Mouse (Mus musculus) midbrain, embryonic 11.5 days (tissue): ENCODE results near the gene Ubash3a. TPM values are rescaled to one million over a fixed set of nuclear protein-coding genes. Genes with fewer than 3 reads are reported as not detected.

Experiments
- ATAC-seq: fragments of 200-750 bp; cut with Nextera tagmentation; 2 replicates; pipeline ENCODE4 v1.8.0; 2017; ENCODE audit warnings: moderate TSS enrichment, moderate library complexity; ENCODE audit not compliant: low FRiP score
- DNase-seq: peaks from one replicate; pipeline ENCODE4 v3.0.0; 2015; ENCODE audit warnings: low spot score; ENCODE audit errors: missing footprints
- H3K27ac ChIP-seq: fragments of 300-500 bp; sonication (generic); 2 replicates; pipeline ENCODE4 v1.5.1; 2014; ENCODE audit warnings: low read depth, low read length
- H3K27me3 ChIP-seq: fragments of 300-500 bp; sonication (generic); 2 replicates; pipeline ENCODE4 v1.6.1; 2014; ENCODE audit warnings: mild to moderate bottlenecking, low read length, moderate library complexity, mixed read lengths; ENCODE audit not compliant: control insufficient read depth, insufficient read depth
- H3K36me3 ChIP-seq: fragments of 300-500 bp; sonication (generic); 2 replicates; pipeline ENCODE4 v1.6.1; 2014; ENCODE audit warnings: mild to moderate bottlenecking, low read length, moderate library complexity, mixed read lengths; ENCODE audit not compliant: control insufficient read depth, insufficient read depth
- H3K4me1 ChIP-seq: fragments of 300-500 bp; sonication (generic); 2 replicates; pipeline ENCODE4 v1.6.1; 2014; ENCODE audit warnings: low read length; ENCODE audit not compliant: control insufficient read depth, insufficient read depth
- H3K4me2 ChIP-seq: fragments of 300-500 bp; sonication (generic); 2 replicates; pipeline ENCODE4 v1.6.1; 2014; ENCODE audit warnings: mild to moderate bottlenecking, moderate library complexity
- H3K4me3 ChIP-seq: fragments of 300-500 bp; sonication (generic); 2 replicates; pipeline ENCODE4 v1.5.1; 2014; ENCODE audit warnings: low read depth, low read length
- H3K9ac ChIP-seq: fragments of 300-500 bp; sonication (generic); 2 replicates; pipeline ENCODE4 v1.6.1; 2014; ENCODE audit warnings: low read length
- H3K9me3 ChIP-seq: fragments of 300-500 bp; sonication (generic); 2 replicates; pipeline ENCODE4 v1.6.1; 2016; ENCODE audit warnings: low read length; ENCODE audit not compliant: control insufficient read depth
- WGBS: fragments of 180-500 bp; shearing (Covaris S2); extraction: QIAGEN DNeasy Blood & Tissue Kit; methylation state at CpG from one replicate; pipeline ENCODE4 v1.1.7; 2014; 5-methylcytosine and 5-hydroxymethylcytosine counted together
- polyA plus RNA-seq: library from polyadenylated mRNA; unstranded; fragments of >200 nt; fragmentation: Nextera tagmentation; extraction: Ambion mirVana; gene quantifications from 2 replicates; pipeline ENCODE4 v1.2.1, GENCODE M21; 2014

The Ubash3a gene
- polyA plus RNA-seq, 1 experiment from 2014 or later: not detected

DNA sequence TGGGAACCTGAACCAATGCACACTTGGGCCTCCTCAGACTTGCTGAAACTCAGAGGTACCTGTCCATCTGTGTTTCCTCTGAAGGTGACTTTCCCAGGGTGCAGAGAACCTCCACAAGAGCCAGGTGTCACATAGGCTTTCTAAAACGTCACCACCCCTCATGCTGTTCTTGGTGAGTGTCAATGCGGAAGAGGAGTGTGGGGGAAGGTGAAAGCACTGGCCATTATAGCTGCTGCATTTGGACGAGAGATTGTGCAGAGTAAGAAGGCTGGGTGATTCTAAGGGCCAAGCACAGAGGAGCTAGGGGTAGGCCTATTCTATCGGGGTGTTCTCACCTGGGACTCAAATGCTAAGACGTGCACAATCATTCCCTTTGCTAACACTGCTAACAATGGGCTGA, 46.3 kb downstream of the Ubash3a start:
- DNase-seq (no peak), ATAC-seq (no peak)
- no peaks in the 10 kb centered on the region for H3K27me3 ChIP-seq
- H3K4me3 ChIP-seq: no peak overlapping the region
- no peaks in the 10 kb centered on the region for H3K36me3 ChIP-seq
- no peak overlapping the region for H3K9ac ChIP-seq
- no peaks in the 10 kb centered on the region for H3K9me3 ChIP-seq
- no peak overlapping the region for H3K4me2 ChIP-seq
- 64% methylated on average over 5 of the region's 5 CpGs for WGBS
- no peak overlapping the region for H3K27ac ChIP-seq
- H3K4me1 ChIP-seq: no peaks in the 10 kb centered on the region

GRCm38 (mm10) chr17:31254463-31254931, 46.8 kb downstream of the Ubash3a start:
- ATAC-seq: peak; percentile 80; the same call in 1 of the 2 replicates
- H3K9ac ChIP-seq: no peak overlapping the region; the same call in 1 of the 2 replicates

DNA sequence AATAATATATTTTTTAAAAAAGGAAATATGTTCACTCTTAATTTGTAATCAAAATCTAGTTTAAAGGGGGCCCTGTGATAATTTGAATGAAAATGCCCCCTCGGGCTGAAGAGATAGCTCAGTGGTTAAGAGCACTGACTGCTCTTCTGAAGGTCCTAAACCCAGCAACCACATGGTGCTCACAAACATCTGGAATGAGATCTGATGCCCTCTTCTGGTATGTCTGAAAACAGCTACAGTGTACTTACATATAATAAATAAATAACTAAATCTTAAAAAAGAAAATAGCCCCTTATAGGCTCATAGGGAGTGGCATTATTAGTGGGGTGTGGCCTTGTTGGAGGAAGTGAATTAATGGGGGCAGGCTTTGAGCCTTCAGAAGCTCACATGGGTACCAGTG, 49.5 kb downstream of the Ubash3a start:
- ATAC-seq (no peak), DNase-seq (no peak)
- Histone ChIP-seq H3K27me3 (no peaks in the 10 kb centered on the region), H3K9me3 (no peaks in the 10 kb centered on the region), H3K4me1 (no peaks in the 10 kb centered on the region), H3K27ac (no peak overlapping the region), H3K4me3 (no peak overlapping the region), H3K9ac (no peak overlapping the region), H3K4me2 (no peak overlapping the region), H3K36me3 (no peaks in the 10 kb centered on the region)
- 84% methylated on average over 1 of the region's 1 CpGs for WGBS

More at GRCm38 (mm10) chr17:31254463-31254931, 46.8 kb downstream of the Ubash3a start:
- WGBS: 5% methylated on average over 9 of the region's 9 CpGs
- H3K27me3 ChIP-seq: no peaks in the 10 kb centered on the region
- H3K27ac ChIP-seq: no peak overlapping the region
- no peaks in the 10 kb centered on the region for H3K36me3 ChIP-seq
- H3K4me1 ChIP-seq: no peaks in the 10 kb centered on the region
- H3K4me2 ChIP-seq: no peak overlapping the region
- peak; percentile 95 for DNase-seq
- H3K4me3 ChIP-seq: no peak overlapping the region
- H3K9me3 ChIP-seq: no peaks in the 10 kb centered on the region

- no peak overlapping the region for H3K4me2 ChIP-seq
- no peaks in the 10 kb centered on the region for H3K9me3 ChIP-seq
- no peaks in the 10 kb centered on the region for H3K36me3 ChIP-seq
- H3K4me3 ChIP-seq: no peak overlapping the region
- WGBS: 93% methylated on average over 12 of the region's 12 CpGs
- no peak overlapping the region for H3K9ac ChIP-seq
- no peak for DNase-seq
- ATAC-seq: no peak
- H3K27me3 ChIP-seq: no peaks in the 10 kb centered on the region
- no peak overlapping the region for H3K27ac ChIP-seq
- H3K4me1 ChIP-seq: no peaks in the 10 kb centered on the region
Observed at GRCm38 (mm10) chr17:31257898-31258297, 50.2 kb downstream of the Ubash3a start.

DNA sequence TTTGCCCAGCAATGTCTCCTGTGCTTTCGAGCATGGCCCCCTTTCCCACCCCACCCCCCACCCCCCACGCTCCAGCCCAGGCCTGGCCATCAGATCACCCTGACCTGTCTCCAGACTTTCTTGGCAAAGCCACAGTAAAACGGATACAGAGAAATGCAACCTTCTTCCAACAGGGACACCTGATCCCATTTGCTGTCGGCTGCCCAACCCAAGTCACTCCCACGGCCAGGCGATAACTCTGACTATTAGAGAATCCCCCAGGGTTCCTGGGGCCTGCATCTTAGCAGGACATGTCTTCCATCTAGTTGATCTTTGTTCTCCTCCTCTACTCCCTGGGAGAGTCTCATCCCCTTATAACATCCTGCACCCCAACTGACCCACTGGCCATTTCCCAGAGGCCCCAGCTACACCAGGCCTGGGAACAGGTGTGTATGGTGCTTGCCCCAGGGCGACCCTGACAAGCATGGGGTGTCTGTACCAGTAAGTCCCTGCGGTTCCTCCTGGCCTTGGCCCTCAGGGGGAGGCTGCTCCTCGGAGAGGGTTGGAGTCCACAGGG, 50.7 kb downstream of the Ubash3a start:
- ATAC-seq: no peak
- H3K27ac ChIP-seq: no peak overlapping the region
- H3K4me1 ChIP-seq: no peaks in the 10 kb centered on the region
- H3K36me3 ChIP-seq: no peaks in the 10 kb centered on the region
- no peak overlapping the region for H3K4me2 ChIP-seq
- no peak for DNase-seq
- no peak overlapping the region for H3K9ac ChIP-seq
- 90% methylated on average over 9 of the region's 9 CpGs for WGBS
- H3K4me3 ChIP-seq: no peak overlapping the region
- no peaks in the 10 kb centered on the region for H3K9me3 ChIP-seq
- H3K27me3 ChIP-seq: no peaks in the 10 kb centered on the region

GRCm38 (mm10) chr17:31259145-31259544, 51.5 kb downstream of the Ubash3a start:
- Histone ChIP-seq H3K9me3 (no peaks in the 10 kb centered on the region), H3K27me3 (no peaks in the 10 kb centered on the region), H3K27ac (no peak overlapping the region), H3K9ac (no peak overlapping the region), H3K4me3 (no peak overlapping the region), H3K4me2 (no peak overlapping the region), H3K4me1 (no peaks in the 10 kb centered on the region), H3K36me3 (no peaks in the 10 kb centered on the region)
- 80% methylated on average over 4 of the region's 4 CpGs for WGBS
- no peak for ATAC-seq
- DNase-seq: no peak

GRCm38 (mm10) chr17:31259825-31260224, 52.2 kb downstream of the Ubash3a start:
- Histone ChIP-seq H3K27ac (no peak overlapping the region), H3K27me3 (no peaks in the 10 kb centered on the region), H3K9me3 (no peaks in the 10 kb centered on the region), H3K36me3 (no peaks in the 10 kb centered on the region), H3K4me1 (no peaks in the 10 kb centered on the region), H3K4me2 (no peak overlapping the region), H3K4me3 (no peak overlapping the region), H3K9ac (no peak overlapping the region)
- ATAC-seq (no peak), DNase-seq (no peak)
- WGBS: 72% methylated on average over 4 of the region's 4 CpGs

DNA sequence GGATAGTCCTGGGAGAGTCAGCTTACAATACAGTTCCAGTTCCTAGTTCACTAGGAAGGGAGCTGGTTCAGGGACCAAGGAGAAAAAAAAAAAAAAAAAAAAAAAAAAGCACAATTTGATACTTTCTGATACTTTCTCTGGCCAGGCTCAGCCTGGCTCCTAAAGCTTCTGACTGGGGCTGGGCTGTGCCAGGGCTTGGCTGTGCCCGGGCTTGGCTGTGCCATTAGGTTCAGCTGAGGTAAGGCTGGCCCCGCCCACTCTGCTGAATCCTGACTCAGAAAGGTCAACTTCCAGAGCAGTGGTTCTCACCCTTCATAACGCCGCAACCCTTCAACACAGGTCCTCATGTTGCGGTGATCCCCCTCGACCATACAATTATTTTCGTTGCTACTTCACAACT, 52.8 kb downstream of the Ubash3a start:
- ATAC-seq (no peak), DNase-seq (no peak)
- H3K4me3 ChIP-seq: no peak overlapping the region
- H3K36me3 ChIP-seq: no peaks in the 10 kb centered on the region
- H3K4me2 ChIP-seq: no peak overlapping the region
- H3K9ac ChIP-seq: no peak overlapping the region
- WGBS: 89% methylated on average over 7 of the region's 7 CpGs
- H3K4me1 ChIP-seq: no peaks in the 10 kb centered on the region
- H3K9me3 ChIP-seq: no peaks in the 10 kb centered on the region
- no peak overlapping the region for H3K27ac ChIP-seq
- no peaks in the 10 kb centered on the region for H3K27me3 ChIP-seq

GRCm38 (mm10) chr17:31261352-31261751, 53.7 kb downstream of the Ubash3a start:
- Histone ChIP-seq H3K36me3 (no peaks in the 10 kb centered on the region), H3K27ac (no peak overlapping the region), H3K27me3 (no peaks in the 10 kb centered on the region), H3K9ac (no peak overlapping the region), H3K4me1 (no peaks in the 10 kb centered on the region), H3K9me3 (no peaks in the 10 kb centered on the region), H3K4me3 (no peak overlapping the region), H3K4me2 (no peak overlapping the region)
- ATAC-seq (no peak), DNase-seq (no peak)
- WGBS: 91% methylated on average over 6 of the region's 6 CpGs
